Mouse (Mus musculus) kidney, adult 2 months (tissue): ENCODE data around the gene Ripk3. TPM values are rescaled to one million over a fixed set of nuclear protein-coding genes. Genes with fewer than 3 reads are reported as not detected.

Experiments
- DNase-seq: peaks from one replicate; pipeline ENCODE4 v3.0.0; 2021
- H3K27ac ChIP-seq: fragments of 200-500 bp; 2 replicates; pipeline ENCODE4 v1.5.1; 2012; ENCODE audit warnings: low read depth, low read length, control low read depth, inconsistent platforms; ENCODE audit not compliant: insufficient read depth
- H3K27me3 ChIP-seq: fragments of 200-500 bp; replicated peaks from 2 replicates; pipeline ENCODE4 v1.6.1; 2012; ENCODE audit warnings: mild to moderate bottlenecking, moderate library complexity, low read length, inconsistent platforms; ENCODE audit not compliant: control insufficient read depth, insufficient read depth
- H3K36me3 ChIP-seq: fragments of 200-500 bp; 2 replicates; pipeline ENCODE4 v1.6.1; 2012; ENCODE audit warnings: mild to moderate bottlenecking, moderate library complexity, low read length, inconsistent platforms; ENCODE audit not compliant: control insufficient read depth, insufficient read depth
- H3K4me1 ChIP-seq: fragments of 200-500 bp; 2 replicates; pipeline ENCODE4 v1.6.1; 2011; ENCODE audit warnings: low read length; ENCODE audit not compliant: control insufficient read depth, insufficient read depth
- H3K4me3 ChIP-seq: fragments of 200-500 bp; 2 replicates; pipeline ENCODE4 v1.5.1; 2011; ENCODE audit warnings: mild to moderate bottlenecking, low read depth, low read length, control low read depth; ENCODE audit not compliant: insufficient read depth
- CTCF ChIP-seq: fragments of 200-500 bp; conservative IDR thresholded peaks from 2 replicates; pipeline ENCODE4 v1.5.1; 2011; ENCODE audit warnings: low read depth, mild to moderate bottlenecking, control low read depth, low read length, moderate library complexity, mixed read lengths; ENCODE audit not compliant: insufficient read depth, insufficient read length
- POLR2A ChIP-seq: fragments of 200-500 bp; IDR thresholded peaks from one replicate; pipeline ENCODE4 v1.6.1; 2011; ENCODE audit warnings: low read depth, low read length, control low read depth
- WGBS: fragments of 180-500 bp; shearing (Covaris S2); methylation state at CpG from one replicate; pipeline ENCODE4 v1.1.7; 2018; 5-methylcytosine and 5-hydroxymethylcytosine counted together
- polyA plus RNA-seq: library from polyadenylated mRNA; depleted of rRNA; stranded (reverse); fragments of >200 nt; gene quantifications from 2 replicates; pipeline ENCODE4 v1.2.3, GENCODE M21; 2012

Ripk3 gene
- polyA plus RNA-seq, 1 experiment: 4.7 TPM

- H3K27ac ChIP-seq: no peak overlapping the region
Observed at GRCm38 (mm10) chr14:55826551-55827340, 38.1 kb upstream of the Ripk3 start.

GRCm38 (mm10) chr14:55826142-55826541 lies 37.5 kb upstream of the Ripk3 start:
- TF ChIP-seq CTCF: no peak
- TF ChIP-seq POLR2A: no peak
- WGBS: 37% methylated on average over 15 of the region's 15 CpGs
- Histone ChIP-seq H3K27me3 (peaks cover 2% of the 10 kb centered on the region), H3K36me3 (no peaks in the 10 kb centered on the region), H3K4me1 (no peaks in the 10 kb centered on the region), H3K27ac (no peak overlapping the region), H3K4me3 (no peak overlapping the region)
- DNase-seq: no peak

More at GRCm38 (mm10) chr14:55826551-55827340, 38.1 kb upstream of the Ripk3 start:
- Histone ChIP-seq H3K27me3 (peaks cover 2% of the 10 kb centered on the region), H3K36me3 (no peaks in the 10 kb centered on the region), H3K4me3 (no peak overlapping the region), H3K4me1 (no peaks in the 10 kb centered on the region)
- no peak for DNase-seq
- 66% methylated on average over 41 of the region's 41 CpGs for WGBS
- TF ChIP-seq CTCF: no peak
- TF ChIP-seq POLR2A: no peak

- TF ChIP-seq CTCF (no peak), POLR2A (no peak)
- peak overlapping the region; percentile 29 for H3K4me3 ChIP-seq
- H3K27ac ChIP-seq: no peak overlapping the region
- H3K36me3 ChIP-seq: no peaks in the 10 kb centered on the region
- no peak for DNase-seq
- H3K4me1 ChIP-seq: no peaks in the 10 kb centered on the region
- H3K27me3 ChIP-seq: peaks cover 2% of the 10 kb centered on the region
- 12% methylated on average over 19 of the region's 37 CpGs for WGBS
Observed at GRCm38 (mm10) chr14:55825216-55826051, 36.8 kb upstream of the Ripk3 start.

DNA sequence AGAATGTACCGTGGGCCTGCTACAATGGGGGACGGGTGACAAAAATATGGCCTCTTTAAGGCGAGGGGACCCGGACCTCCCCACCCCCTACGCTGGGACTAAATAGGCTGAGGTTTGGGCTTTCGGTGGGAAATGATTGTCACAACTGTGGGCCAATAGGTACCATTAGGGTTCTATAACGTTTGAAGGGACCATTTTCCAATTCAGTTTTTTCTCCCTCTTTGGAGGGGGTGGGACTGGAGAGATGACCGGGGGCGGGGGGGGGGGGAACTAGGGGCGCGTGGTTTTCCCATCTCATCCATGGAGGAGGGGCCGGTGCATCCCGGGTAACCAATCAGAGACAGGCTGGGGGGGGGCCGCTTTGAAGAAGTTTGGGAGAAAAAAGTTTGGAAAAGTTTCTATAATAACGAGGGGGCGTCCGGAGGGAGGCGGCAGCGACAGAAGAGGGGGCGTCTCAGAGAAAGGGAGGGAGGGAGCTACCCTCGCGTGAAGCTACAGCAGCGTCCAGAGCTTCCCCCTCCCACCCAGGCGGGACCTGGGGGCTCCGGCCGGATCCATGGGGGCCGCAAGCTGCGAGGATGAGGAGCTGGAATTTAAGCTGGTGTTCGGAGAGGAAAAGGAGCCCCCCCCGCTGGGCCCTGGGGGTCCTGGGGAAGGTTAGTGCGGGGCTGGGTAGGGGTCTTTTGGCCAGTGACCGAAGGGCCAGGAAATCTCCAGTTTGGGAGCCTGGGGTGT lies 36.0 kb upstream of the Ripk3 start:
- Histone ChIP-seq H3K4me1 (no peaks in the 10 kb centered on the region), H3K27me3 (peaks cover 2% of the 10 kb centered on the region), H3K36me3 (no peaks in the 10 kb centered on the region), H3K4me3 (peak overlapping the region; percentile 46), H3K27ac (no peak overlapping the region)
- peak; percentile 13 for DNase-seq
- WGBS: 12% methylated on average over 32 of the region's 32 CpGs
- no peak for TF ChIP-seq CTCF
- no peak for TF ChIP-seq POLR2A

- TF ChIP-seq POLR2A (no peak), CTCF (no peak)
- Histone ChIP-seq H3K27me3 (peaks cover 2% of the 10 kb centered on the region), H3K4me3 (peak overlapping the region; percentile 46), H3K4me1 (no peaks in the 10 kb centered on the region), H3K36me3 (no peaks in the 10 kb centered on the region), H3K27ac (0 out of 2 replicates have a peak overlapping the region, but pooled peaks have one; percentile 10)
- peak; percentile 36 for DNase-seq
- WGBS: 31% methylated on average over 10 of the region's 10 CpGs
Observed at GRCm38 (mm10) chr14:55824001-55824480, 35.4 kb upstream of the Ripk3 start.

- Histone ChIP-seq H3K4me1 (no peaks in the 10 kb centered on the region), H3K27me3 (peaks cover 2% of the 10 kb centered on the region), H3K4me3 (peak within 1 kb of the TSS; percentile 46), H3K36me3 (no peaks in the 10 kb centered on the region), H3K27ac (peak within 1 kb of the TSS; percentile 40; the same call in 1 of the 2 replicates)
- TF ChIP-seq POLR2A (no peak), CTCF (no peak)
- WGBS: under 1% methylated on average over 45 of the region's 46 CpGs
- peak; percentile 78 for DNase-seq
Observed at GRCm38 (mm10) chr14:55822991-55823762, 34.5 kb upstream of the Ripk3 start, which contains the start of gene Nfatc4. Gene Nfatc4, plus strand, starts transcription at chr14:55823144.
